11 mouse cellular contexts compared by ENCODE assay signal in the genomic region with DNA sequence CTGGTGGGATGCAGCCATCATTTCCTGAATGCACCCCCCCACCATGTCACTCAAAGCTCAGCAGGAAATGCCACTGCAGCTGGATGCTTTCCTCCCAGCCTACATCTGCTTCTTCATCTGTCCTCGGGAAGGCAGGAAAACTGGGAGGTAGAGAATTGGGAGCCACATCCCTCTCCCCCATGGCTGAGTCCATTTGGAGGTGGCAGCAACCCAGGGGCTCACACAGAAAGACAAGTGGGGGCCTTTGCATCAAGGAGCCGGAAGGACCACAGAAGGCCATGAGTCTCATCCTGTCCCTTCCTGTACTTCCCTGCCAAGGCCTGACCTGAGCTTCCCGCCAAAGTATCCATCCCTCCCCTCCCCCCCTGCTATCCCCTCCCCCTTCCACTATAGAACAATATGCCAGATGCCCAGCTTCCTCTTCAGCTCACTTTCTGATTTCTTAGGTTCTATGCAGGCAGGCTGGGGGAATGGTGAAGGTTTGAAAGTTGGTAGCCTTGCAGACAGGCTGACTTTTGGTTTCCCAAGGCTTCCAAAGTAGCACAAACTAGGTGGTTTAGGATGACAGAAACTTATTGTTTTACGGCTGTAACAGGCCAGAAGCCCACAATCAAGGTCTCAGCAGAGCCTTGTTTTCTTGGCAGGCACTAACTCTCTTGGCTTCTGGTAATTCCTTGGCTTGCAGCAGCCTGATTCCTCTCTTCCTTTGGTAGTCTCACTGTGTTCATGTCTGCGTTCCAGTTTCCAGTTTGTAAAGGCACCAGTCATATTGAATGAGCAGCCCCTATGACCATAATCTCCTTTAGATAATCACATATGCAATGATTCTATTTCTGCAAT. TPM values are rescaled to one million over a fixed set of nuclear protein-coding genes. Genes with fewer than 3 reads are reported as not detected.
DNase-seq lines count a peak whose midpoint lies in the region; TF ChIP-seq lines count a peak whose summit lies in the region.
"Had no signal": no experiment of that assay in that cellular context is flagged by ENCODE, and none has a peak within 500 bp of the region (broad histone marks: within the 10 kb centered on the region; RNA-seq: fewer than 3 reads in every experiment).

No protein-coding gene starts in this region.

- peak; percentile 50 to 80 for DNase-seq in adrenal gland, adult (ENCODE audit: inconsistent age in 2 of 2, low spot score in 1 of 2)
- DNase-seq in adrenal gland, postnatal 4 days (ENCODE audit: low spot score in 2 of 2) = no peak
- peak; percentile 3 for DNase-seq in kidney, adult 2 months
- DNase-seq in kidney, adult 9 months = no peak
- peak; percentile 43 to 57 for DNase-seq in right cerebral cortex, postnatal 10 days (ENCODE audit: low spot score in 2 of 2)
- DNase-seq in right cerebral cortex, postnatal 25 days = no peak
- DNase-seq in testis, postnatal 14 days (ENCODE audit: low spot score) = peak; percentile 48
- DNase-seq in forebrain, embryonic 10.5 days (ENCODE audit: extremely low spot score, low spot score) = no peak
- DNase-seq: kidney, adult 18-20 months; spleen, adult 18-20 months had no signal

- no peak overlapping the region for H3K27ac ChIP-seq in kidney, adult 2 months (ENCODE audit: insufficient read depth, low read depth, low read length)
- H3K27ac ChIP-seq in forebrain, embryonic 10.5 days = no peak overlapping the region

- H3K36me3 ChIP-seq in kidney, adult 2 months (ENCODE audit: control insufficient read depth, insufficient read depth, low read length) = no peaks in the 10 kb centered on the region
- H3K36me3 ChIP-seq in forebrain, embryonic 10.5 days (replicated peaks) = no peaks in the 10 kb centered on the region

- no peaks in the 10 kb centered on the region for H3K27me3 ChIP-seq in kidney, adult 2 months (replicated peaks; ENCODE audit: control insufficient read depth, insufficient read depth, low read length)
- no peaks in the 10 kb centered on the region for H3K27me3 ChIP-seq in forebrain, embryonic 10.5 days (ENCODE audit: poor library complexity, severe bottlenecking)
- H3K27me3 ChIP-seq: Patski had no signal

- WGBS in kidney, adult 2 months = 48% methylated on average over 5 of the region's 5 CpGs
- 60% methylated on average over 5 of the region's 5 CpGs for WGBS in forebrain, embryonic 10.5 days

- H3K4me1 ChIP-seq in kidney, adult 2 months (ENCODE audit: control insufficient read depth, insufficient read depth, low read length) = no peaks in the 10 kb centered on the region; the same call in 1 of the 2 replicates
- H3K4me1 ChIP-seq in forebrain, embryonic 10.5 days = peaks cover 6% of the 10 kb centered on the region

- TF ChIP-seq CTCF in kidney, adult 2 months (conservative IDR thresholded peaks at IDR 0.05; ENCODE audit: insufficient read depth, insufficient read length, low read depth, low read length) = no peak

- H3K4me3 ChIP-seq in kidney, adult 2 months (ENCODE audit: insufficient read depth, low read depth, low read length) = no peak overlapping the region
- H3K4me3 ChIP-seq in forebrain, embryonic 10.5 days = no peak overlapping the region

- no peak for TF ChIP-seq POLR2A in kidney, adult 2 months (IDR thresholded peaks at IDR 0.05; ENCODE audit: low read depth, low read length)

- H3K9me3 ChIP-seq in forebrain, embryonic 10.5 days = no peaks in the 10 kb centered on the region

RNA-seq across cellular contexts. Expression of a gene that starts 46.2 kb away (rescaled TPM):
- total RNA-seq in adrenal gland, postnatal 4 days (2021) = 10 to 100 TPM; 10.6 to 12.0 TPM
- 4.8 and 5.8 TPM in 2 replicates for polyA plus RNA-seq in kidney, adult 2 months (2012; rRNA removed)
- polyA plus RNA-seq in forebrain, embryonic 10.5 days (2016; fragmentation: Nextera tagmentation; extraction: Ambion mirVana) = 0.89 and 1.4 TPM in 2 replicates

Comparison
In these comparisons a context has a peak if more than half of its experiments do, and no peak if none do; other contexts are left out.
1. DNase-seq: peak in adrenal gland, adult (2 of 2), kidney, adult 2 months (single experiment), right cerebral cortex, postnatal 10 days (2 of 2) and testis, postnatal 14 days (single experiment); none in adrenal gland, postnatal 4 days (0 of 2), kidney, adult 9 months (single experiment), right cerebral cortex, postnatal 25 days (single experiment) and forebrain, embryonic 10.5 days (single experiment).